Mouse (Mus musculus) C2C12 (cell line): ENCODE data around the gene Rps3. TPM values are rescaled to one million over a fixed set of nuclear protein-coding genes. Genes with fewer than 3 reads are reported as not detected.
"Not testable (repeated sequence)": the region's sequence is repeated elsewhere in the genome, so short reads cannot be mapped to it uniquely, and the experiment has no call there.

Source experiments
- H3K27me3 ChIP-seq: one replicate; pipeline ENCODE4 v1.6.1; 2011; ENCODE audit not compliant: control insufficient read depth, insufficient read depth, insufficient read length
- H3K36me3 ChIP-seq: one replicate; pipeline ENCODE4 v1.6.1; 2011; ENCODE audit not compliant: control insufficient read depth, insufficient read depth
- H3K4me3 ChIP-seq: one replicate; pipeline ENCODE4 v1.5.1; 2011; ENCODE audit warnings: mild to moderate bottlenecking, control low read depth; ENCODE audit not compliant: poor library complexity, insufficient read depth, severe bottlenecking
- H3K79me2 ChIP-seq: one replicate; pipeline ENCODE4 v1.6.1; 2011; ENCODE audit not compliant: control insufficient read depth, insufficient read depth
- H3K79me3 ChIP-seq: one replicate; pipeline ENCODE4 v1.6.1; 2011; ENCODE audit warnings: low read depth, control low read depth
- H3ac ChIP-seq: one replicate; pipeline ENCODE3; 2011; ENCODE audit warnings: low read depth; ENCODE audit not compliant: control insufficient read depth, insufficient read length
- CEBPB ChIP-seq: IDR thresholded peaks from one replicate; pipeline ENCODE4 v1.6.1; 2011; ENCODE audit warnings: low read depth, mild to moderate bottlenecking, control low read depth, moderate library complexity
- CTCF ChIP-seq: IDR thresholded peaks from one replicate; pipeline ENCODE4 v1.5.1; 2011; ENCODE audit not compliant: control insufficient read depth, insufficient read depth, insufficient read length
- FOSL1 ChIP-seq: IDR thresholded peaks from one replicate; pipeline ENCODE4 v1.8.0; 2011; ENCODE audit warnings: mild to moderate bottlenecking, low read length; ENCODE audit not compliant: poor library complexity, insufficient read depth, severe bottlenecking
- MAX ChIP-seq: IDR thresholded peaks from one replicate; pipeline ENCODE4 v1.6.1; 2011; ENCODE audit warnings: mild to moderate bottlenecking, control low read depth
- MYOD1 ChIP-seq: IDR thresholded peaks from one replicate; pipeline ENCODE4 v1.6.1; 2011; ENCODE audit warnings: low read depth; ENCODE audit not compliant: control insufficient read depth, insufficient read length
- MYOG ChIP-seq: IDR thresholded peaks from one replicate; pipeline ENCODE4 v1.6.1; 2011; ENCODE audit not compliant: control insufficient read depth, insufficient read length; ENCODE audit errors: extremely low read depth
- USF1 ChIP-seq: IDR thresholded peaks from one replicate; pipeline ENCODE4 v1.6.1; 2011; ENCODE audit warnings: low read depth, mild to moderate bottlenecking, control low read depth, moderate library complexity
- polyA plus RNA-seq: library from polyadenylated mRNA; unstranded; fragments of >200 nt; fragmentation: generic; extraction: Trizol; gene quantifications from one replicate; pipeline ENCODE4 v1.2.1, GENCODE M21; 2012; ENCODE audit warnings: missing spikeins

Rps3 gene
- polyA plus RNA-seq, 1 experiment, result 2,967 TPM

DNA sequence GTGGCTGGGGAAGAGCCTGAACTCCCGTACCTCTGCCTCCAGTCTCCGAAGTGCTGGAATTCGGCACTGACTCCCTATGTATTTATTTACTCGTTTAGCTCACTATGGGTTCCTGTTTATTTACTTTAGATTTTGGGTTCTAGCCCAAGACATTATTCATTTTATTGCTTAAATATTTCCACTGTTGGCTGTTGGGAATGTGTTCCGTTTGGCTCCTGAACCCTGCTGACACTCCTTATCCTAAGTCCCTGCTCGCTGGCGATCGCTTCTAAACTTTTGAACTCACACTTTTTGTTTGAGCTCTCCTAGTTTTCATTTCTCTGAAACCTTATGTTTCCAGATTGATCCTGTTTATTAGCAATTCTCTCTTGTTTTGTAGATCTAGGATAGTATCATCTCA is 39.6 kb upstream of the Rps3 start:
- Histone ChIP-seq H3ac (no peak overlapping the region), H3K36me3 (no peaks in the 10 kb centered on the region), H3K79me2 (no peaks in the 10 kb centered on the region), H3K27me3 (no peaks in the 10 kb centered on the region), H3K79me3 (no peaks in the 10 kb centered on the region), H3K4me3 (no peak overlapping the region)
- no peak for TF ChIP-seq FOSL1
- TF ChIP-seq MYOG, result no peak
- no peak for TF ChIP-seq MYOD1

DNA sequence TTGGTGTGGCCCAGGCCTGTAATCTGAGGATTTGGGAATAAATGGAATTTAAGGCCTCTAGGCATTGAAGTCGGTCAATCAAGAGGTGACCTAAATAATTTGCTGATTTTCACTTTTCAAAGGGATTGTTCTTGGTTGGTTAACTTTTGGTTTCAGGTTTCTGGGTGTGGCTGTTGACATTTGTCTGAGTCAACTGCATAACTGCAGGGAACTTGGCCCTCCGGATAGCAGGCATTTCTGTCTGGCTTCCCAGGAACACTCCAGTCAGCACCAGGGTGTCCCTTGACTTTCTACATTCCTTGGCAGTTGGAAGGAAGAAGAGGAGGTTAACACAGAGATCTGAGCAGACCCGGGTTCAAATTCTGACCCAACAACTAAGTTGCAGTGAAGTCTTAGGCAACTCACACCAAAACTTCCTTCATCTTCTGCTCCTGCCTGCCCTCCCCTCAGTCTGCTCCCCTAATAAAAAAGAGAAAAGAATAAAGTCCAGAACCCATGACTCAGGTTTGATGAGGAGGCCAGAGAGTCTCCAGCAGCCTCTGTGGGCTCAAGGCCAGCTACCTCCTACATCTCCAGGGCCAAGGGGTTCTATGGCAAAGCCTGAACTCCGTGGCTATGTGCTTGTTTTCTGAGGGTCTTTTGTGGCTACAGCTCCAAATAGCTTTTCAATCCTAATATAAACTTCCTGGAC is 35.6 kb upstream of the Rps3 start:
- Histone ChIP-seq H3K27me3 (no peaks in the 10 kb centered on the region), H3ac (no peak overlapping the region), H3K36me3 (no peaks in the 10 kb centered on the region), H3K79me2 (no peaks in the 10 kb centered on the region), H3K4me3 (no peak overlapping the region), H3K79me3 (no peaks in the 10 kb centered on the region)
- TF ChIP-seq CEBPB (no peak), MYOD1 (no peak), FOSL1 (peak; percentile 45), USF1 (no peak), CTCF (no peak), MYOG (no peak), MAX (no peak)

DNA sequence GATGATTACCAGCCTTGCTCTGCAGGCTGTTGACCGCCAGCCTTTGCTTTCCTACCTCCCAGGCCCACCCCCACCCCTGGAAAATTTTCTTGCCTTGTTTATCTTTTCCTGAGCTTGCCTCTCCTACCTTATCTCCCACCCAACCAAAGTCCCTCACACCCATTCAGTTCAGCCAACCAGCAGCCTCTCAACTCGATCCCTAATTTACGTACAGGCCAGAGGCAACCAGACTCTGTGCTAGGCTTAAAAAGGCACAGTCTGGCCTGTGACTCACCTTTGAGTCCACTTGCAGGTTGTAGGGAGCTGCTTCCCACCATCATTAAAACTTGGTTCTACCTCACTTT is 33.2 kb upstream of the Rps3 start:
- no peak for TF ChIP-seq CEBPB
- TF ChIP-seq MYOD1, result no peak
- TF ChIP-seq CTCF, result no peak
- no peak for TF ChIP-seq MYOG
- TF ChIP-seq USF1, result no peak
- TF ChIP-seq MAX, result no peak
- no peak for TF ChIP-seq FOSL1
- no peaks in the 10 kb centered on the region for H3K36me3 ChIP-seq
- no peaks in the 10 kb centered on the region for H3K27me3 ChIP-seq
- H3K4me3 ChIP-seq, result no peak overlapping the region
- no peak overlapping the region for H3ac ChIP-seq
- no peaks in the 10 kb centered on the region for H3K79me2 ChIP-seq
- no peaks in the 10 kb centered on the region for H3K79me3 ChIP-seq

DNA sequence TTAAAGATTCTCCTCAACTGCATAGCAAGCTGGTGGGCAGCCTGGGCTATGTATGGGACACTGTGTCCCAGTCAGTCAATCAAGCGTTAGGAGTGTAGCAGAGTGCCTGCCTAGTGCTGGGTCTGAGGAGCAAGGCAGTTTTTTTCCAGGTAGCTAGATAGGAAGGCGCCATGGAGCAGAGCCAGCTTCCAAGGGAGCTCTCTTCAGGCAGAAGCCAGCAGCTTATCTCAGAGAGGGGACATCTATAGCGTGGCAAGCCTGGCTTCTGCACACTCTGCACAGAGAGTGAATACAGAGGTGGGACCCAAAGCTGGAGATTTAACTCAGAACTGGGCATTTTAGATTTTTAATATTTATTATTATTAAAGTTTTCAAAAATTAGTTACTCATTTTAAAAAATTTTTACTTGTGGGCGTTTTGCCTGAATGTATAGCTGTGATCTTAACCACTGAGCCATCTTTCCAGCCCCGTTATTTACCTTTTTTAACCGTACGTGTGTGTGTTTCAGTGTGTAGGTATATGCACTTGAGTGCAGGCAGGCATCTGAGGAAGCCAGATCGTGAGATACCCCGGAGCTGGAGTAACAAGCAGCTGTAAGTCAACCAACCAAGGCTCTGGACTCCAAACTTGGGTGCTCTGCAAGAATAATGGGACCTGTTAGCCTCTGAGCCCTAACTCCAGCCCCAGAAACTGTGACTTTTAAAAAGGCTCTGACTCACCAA is 32.7 kb upstream of the Rps3 start:
- TF ChIP-seq FOSL1, result no peak
- no peak for TF ChIP-seq MAX
- no peak for TF ChIP-seq CEBPB
- no peak for TF ChIP-seq CTCF
- Histone ChIP-seq H3K4me3 (no peak overlapping the region), H3ac (no peak overlapping the region), H3K79me2 (no peaks in the 10 kb centered on the region), H3K36me3 (no peaks in the 10 kb centered on the region), H3K79me3 (no peaks in the 10 kb centered on the region), H3K27me3 (no peaks in the 10 kb centered on the region)

DNA sequence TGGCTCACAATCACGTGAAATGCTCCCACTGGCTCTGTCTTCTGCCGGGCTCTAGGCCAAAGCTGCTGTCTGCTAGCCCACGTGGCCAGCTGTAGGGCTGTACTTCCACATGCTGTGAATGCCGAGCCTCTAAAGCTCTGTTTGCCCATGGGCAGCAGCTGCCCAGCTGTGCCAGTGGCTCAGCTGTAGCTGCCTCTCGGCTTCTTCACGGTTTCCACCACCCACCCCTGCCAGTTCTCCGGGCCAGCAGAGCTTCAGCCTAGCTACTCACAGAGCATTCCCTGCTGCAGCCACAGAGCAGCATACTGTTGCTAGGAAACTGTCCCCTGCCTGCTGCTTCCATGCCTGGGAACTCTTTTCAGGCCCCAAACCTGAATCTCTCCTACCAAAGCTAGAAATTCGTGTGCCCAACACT is 26.6 kb upstream of the Rps3 start:
- Histone ChIP-seq H3K36me3 (no peaks in the 10 kb centered on the region), H3K4me3 (no peak overlapping the region), H3ac (no peak overlapping the region), H3K27me3 (no peaks in the 10 kb centered on the region), H3K79me3 (no peaks in the 10 kb centered on the region), H3K79me2 (no peaks in the 10 kb centered on the region)
- TF ChIP-seq USF1, result no peak
- TF ChIP-seq MYOG, result no peak
- TF ChIP-seq MAX, result no peak
- no peak for TF ChIP-seq FOSL1
- no peak for TF ChIP-seq CTCF
- TF ChIP-seq CEBPB, result no peak
- no peak for TF ChIP-seq MYOD1

DNA sequence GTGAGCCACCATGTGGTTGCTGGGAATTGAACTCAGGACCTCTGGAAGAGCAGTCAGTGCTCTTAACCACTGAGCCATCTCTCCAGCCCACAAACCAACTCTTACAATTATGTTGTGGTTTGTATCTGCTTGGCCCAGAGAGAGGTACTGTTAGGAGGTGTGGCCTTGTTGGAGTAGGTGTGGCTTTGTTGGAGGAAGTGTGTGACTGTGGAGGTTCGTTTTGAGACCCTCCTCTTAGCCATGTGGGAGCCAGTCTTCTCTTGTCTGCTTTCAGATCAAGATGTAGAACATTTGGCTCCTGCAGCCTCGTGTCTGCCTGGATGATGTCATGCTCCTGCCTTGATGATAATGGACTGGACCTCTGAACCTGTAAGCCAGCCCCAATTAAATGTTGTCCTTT is 24.6 kb upstream of the Rps3 start:
- not testable (repeated sequence) for H3K36me3 ChIP-seq, H3K27me3 ChIP-seq, H3K79me2 ChIP-seq, H3K4me3 ChIP-seq, H3ac ChIP-seq, H3K79me3 ChIP-seq
